Mouse (Mus musculus) ovary, postnatal 14 days (tissue): ENCODE results near the gene Myo5a.

ENCODE experiments used
- DNase-seq: peaks from one replicate; pipeline ENCODE4 v3.0.0; 2022; ENCODE audit warnings: low spot score

The Myo5a gene

DNA sequence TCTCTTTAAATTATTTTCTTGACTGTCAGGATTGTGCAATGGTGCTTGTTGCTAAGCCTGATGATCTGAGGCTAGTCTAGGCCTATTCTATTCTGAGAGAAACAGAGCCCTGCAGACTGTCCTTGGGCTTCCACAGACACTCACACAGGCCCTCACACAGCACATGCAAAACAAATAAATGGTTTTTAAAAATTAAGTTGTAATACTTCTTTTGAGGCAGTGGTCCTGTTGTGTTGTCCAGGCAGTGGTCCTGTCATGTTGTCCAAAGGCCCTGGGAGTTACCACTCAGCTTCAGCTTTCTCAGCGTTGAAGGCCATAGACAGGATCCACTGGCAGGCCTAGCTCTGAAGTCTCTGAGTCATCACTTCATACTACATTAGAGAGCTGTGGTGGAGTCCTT, 130.7 kb downstream of the Myo5a start:
- DNase-seq, result no peak

DNA sequence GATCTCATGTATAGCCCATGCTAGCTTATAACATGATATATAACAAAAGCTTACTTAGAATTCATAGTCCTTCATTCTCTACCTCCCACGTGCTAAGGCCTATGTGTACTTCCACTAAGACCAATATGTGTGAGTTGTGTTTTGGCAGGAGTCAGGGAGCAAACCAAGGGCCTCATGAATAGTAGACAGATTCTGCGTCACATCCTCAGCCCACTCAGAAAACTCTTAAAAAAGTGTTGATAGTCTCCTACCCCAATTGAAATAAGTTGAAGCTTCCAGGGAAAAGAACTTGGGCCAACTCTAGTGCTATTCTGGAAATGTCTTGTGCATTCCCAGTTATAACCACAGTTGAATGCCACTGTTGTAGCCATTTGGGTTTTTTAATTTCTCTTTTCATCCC, 131.2 kb downstream of the Myo5a start:
- DNase-seq, result no peak

DNA sequence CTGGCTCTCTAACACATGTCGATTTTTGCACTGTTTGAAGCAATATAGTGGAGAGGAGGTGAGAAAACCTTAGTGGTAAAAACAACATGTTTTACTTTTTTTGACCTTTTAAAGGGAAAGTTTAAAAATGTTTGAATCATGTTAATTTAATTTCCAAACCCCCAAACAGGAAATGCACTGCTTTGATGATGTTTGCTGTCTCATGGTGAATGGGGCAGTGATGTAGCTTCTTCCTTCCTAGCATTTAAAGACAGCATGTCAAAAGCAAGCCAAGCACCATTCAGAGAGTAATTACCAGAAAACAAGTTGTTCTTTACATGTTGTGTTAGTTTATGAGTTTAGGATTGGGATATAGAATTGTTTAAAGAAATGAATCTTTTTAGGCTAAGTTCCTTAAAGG, 138.4 kb downstream of the Myo5a start:
- DNase-seq, result no peak

DNA sequence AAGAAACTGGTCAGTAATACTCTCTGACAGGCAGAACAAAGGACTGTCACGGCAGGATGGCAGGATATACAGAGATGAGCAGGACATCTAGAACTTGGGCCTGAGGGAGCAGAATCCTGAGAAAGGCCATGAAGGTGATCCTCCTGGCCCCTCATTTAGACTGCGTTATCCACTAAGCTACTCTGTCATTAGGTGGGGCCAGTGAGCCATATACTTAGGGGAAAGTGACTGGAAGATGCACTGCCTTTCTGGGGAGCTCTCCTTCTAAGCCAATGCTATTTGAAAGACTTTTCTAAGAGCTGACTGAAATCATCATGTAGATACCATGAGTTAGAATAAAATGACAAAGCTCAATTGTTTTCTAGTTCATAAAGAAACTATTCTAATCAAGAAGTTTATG, 139.5 kb downstream of the Myo5a start:
- DNase-seq, result no peak

DNA sequence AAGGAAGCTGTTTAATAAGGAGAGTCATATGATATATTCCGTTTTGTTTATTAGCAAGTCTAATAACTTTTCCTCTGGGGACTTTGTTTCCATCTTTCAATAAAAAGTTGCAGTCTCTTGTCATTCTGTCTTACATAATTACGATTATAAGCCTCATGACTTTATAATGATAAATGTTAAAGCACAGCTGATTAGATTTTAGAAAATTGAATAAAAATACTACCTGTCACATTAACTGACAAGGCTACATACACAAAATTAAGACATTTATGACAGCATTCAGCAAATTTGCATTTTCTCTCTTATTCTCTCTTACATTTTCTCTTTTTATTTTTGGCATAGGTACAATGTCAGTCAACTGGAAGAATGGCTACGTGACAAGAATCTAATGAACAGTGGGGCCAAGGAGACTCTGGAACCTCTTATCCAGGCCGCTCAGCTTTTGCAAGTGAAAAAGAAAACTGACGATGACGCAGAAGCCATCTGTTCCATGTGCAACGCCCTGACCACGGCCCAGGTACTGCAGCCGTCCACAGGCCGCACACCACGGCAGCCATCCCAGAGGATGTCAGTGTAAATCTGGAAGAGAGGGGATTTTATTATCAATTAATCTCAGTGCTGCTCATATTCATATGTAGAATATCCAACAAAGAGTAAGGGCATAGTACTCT, 144.1 kb downstream of the Myo5a start:
- no peak for DNase-seq

DNA sequence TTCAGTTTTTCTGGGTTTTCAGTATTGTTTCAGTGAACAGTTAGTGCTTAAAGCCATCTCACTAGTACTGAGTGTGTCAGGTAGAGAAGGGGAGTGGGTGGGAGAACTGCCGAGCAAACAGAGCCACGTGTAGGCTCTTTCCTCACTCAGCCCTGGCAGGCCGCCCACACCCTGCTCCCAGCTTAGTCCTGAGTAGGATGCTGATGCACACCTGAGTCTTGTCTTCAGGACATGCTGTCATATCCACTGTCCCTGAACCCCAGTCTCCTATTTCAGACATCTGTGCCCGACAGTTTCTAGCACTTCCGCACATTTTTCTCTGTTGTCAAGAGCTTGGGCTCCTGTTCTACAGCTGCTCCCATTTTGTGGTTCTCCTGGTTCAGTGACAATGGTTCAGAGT, 149.1 kb downstream of the Myo5a start:
- no peak for DNase-seq

DNA sequence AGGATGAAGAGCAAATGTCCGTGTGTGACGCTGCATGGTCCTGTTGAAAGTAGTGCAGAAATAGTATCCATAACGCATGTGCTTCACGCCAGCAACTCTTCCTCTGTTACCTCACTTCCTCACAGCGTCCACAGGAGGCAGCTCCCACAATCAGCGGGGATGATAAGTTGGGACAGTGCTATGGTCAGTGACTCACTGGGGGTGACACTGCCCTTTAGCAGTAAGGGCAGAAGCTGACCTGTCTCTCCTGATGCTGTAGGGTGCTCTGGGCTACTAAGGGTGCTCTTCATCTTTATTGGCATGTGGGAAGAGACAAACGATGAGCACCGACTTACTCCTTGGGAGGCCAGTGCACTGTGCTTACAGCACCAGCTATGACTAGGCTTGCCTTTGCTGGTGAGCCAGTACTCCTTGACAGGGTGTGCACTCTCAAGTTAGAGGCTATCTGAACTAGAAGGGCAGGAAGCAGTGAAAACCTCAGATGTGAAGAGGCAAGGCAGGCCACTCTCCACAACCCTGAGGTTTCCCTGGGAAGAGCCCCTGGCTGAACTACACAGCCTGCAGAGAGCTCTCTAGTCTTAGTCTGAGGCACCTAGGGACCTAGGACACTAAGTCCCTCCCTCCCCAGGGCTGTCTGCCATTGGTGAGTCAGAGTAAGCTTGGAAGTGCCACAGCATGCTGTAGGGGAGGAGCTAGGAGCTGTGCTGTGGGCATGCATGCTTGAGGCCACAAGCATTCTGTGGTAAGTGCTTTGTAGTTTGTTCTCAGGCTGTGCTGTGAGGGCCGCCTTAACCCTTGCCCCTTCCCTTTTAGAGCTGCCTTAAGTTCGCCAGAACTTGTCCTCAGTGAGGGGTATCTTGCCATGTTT, 150.8 kb downstream of the Myo5a start:
- DNase-seq, result no peak

DNA sequence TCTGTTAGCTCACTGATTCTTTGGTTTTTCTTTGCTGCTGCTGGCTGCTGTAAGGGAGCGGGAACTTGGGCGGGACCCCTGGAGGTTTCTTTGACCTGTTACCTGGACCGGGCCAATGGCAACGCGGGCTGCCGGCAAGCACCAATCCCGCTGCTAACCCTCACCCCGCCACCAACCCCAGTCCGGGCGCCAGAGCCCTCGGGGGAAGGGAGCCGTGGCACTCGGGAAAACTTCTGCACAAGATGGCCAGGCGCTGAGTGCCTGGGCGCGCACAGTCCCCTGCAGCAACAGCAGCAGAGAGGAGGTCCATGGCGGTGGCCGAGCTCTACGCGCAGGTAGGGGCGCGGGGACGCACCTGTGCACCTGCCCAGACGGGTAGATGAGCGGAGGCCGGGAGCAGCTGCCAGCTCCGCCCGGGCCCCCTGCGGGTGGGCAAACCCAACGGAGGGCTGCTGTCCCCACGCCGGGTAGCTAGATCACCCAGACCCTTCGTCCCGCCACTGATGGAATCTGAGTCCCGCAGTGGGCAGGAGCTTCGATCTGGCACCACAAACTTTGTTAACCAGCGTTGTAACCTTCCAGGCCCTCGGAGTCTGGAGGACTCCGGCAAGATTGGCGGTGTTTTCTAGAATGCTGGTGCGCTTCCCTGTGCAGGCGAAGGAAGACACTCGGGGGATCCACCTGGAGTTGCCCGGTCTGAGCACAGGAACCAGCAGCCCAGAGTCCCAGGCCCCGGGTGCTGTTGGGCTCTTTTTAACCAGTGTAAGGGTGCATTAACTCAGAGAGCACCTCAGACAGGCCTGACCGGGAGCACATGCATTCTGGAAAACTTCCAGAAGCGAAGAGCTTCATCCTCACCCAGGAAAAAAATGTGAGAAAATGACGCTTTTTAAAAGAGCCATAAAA, 161.3 kb downstream of the Myo5a start, which contains the start of gene Myo5c:
Gene Myo5c, plus strand, starts transcription at position 180 of the 906 bp plus-strand sequence.
- no peak for DNase-seq

DNA sequence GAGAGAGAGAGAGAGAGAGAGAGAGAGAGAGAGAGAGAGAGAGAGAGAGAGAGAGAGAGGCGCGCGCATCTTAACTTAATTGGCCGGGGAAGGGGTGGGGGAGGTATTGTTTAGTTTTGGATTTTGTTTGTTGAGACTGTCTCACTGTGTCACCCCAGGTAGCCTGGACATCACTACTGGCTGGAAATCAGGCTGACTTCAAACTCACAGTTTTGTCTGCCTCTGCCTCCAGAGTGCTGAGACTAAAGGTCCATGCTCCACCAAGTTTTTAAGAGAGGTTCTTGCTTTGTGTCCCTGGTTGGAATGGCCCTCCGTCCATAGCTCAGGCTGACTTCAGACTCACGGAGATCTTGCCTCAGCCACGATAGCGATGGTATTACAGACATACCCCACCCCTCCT, 162.0 kb downstream of the Myo5a start:
- DNase-seq, result no peak

DNA sequence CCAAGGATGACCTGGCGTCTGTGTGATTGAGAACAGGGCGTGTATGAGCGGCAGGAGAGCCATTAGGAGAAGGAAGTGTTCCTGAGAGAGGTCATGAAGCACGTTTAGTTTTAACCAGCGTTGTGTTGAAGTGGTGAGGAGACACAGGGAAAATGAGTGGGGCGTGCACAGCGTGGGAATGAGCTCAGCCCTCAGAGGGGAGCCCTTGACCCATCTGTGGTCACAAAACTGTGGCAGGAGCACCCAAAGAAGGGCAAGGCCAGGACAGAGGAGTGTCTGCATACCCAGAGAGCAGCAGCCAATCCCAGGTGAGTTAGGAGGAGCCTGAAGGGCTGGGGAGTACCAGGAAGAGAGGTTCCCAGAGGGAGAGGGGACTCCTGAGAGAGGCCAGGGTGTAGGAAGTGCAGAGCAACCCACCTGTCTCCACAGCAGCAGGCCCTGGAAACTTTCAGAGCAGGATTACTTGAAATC, 163.5 kb downstream of the Myo5a start:
- no peak for DNase-seq

DNA sequence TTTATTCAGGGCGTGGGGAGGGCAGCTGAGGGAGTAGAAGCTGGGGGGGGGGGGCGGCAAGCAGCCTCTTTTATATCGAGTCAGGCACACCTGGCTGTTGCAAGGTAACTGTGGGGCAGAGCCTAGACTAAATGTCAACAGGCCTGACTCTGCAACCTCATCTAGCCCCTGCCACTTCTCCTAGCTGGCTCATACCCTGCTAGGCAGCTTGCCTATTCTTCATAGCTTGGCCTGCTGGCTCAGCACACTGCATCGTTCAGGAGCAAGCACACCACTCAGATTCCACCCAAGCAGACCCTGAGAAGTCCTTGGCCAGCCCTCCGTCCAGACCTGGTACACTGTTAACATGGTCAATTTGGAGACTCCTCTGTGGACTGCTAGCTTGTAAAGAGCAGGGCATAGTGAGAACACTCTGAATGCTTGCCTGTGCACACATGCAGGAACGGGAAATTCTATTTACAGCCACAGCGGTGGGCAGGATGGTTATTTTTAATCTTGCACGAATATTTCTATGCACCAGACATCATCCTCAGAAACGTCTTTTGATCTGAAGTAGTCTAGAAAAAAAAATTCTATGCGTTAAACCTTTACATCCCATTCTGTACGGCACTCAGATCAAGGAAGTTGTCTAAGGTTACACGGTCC, 164.3 kb downstream of the Myo5a start:
- no peak for DNase-seq

DNA sequence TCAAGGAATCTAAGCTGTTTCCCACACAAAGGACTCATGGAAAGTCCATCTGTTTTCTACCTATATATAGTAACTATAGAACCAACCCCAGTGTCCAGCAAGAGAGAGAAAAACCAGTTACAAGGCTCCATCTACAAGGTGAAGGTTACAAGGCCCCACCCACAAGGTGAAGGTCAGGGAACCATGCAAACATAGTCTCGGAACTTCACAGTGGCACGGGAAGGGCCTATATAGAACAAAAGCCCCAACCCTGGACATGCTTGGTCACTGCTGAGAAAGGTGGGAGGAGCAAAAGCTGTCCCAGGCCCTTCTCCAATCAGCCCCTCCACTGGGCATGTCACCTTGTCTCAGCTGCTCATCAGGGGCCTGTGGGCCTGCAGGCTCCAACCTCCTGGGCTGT, 164.9 kb downstream of the Myo5a start:
- DNase-seq, result no peak

DNA sequence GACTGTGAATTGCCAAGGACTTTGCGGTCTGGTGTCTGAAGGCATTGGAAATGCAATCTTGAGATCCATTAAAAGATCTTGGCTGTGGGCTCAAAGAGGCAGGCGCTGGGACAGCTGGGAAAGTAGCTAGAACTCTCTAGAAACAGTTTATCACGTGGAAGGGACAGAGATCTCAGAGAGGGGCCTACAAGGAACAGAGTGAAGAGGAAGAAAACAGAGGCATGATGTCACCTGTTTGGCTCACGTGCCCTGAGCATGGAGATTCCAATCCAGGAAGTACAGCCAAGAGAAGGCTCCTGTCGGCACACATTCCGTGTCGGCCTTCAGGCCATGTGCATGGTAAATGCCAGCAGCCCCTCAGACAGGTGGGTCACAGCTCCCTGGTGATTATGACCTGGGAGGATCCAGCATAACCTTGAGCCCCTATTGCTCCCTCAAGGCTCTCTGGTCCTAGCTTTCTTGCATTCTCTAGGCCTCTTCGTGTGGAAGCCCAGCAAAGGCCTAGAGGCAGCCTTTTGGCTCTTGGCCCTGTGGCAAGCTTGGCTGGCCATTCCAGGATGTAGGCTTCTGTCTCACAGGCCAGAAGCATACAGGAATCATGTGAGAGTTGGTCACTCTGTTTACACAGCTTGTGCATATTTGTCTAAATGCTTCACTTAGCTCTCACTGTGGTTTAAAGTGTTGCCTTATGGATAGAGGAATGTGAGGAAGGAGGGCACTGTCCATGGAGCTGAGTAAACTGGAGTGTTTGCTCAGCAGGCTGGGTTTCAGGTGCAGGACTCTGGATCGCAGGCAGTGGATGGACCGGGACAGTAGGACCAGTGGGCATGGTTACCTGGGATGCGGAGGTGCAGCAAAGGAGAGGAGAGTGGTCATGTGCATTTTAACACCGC, 165.8 kb downstream of the Myo5a start:
- no peak for DNase-seq

DNA sequence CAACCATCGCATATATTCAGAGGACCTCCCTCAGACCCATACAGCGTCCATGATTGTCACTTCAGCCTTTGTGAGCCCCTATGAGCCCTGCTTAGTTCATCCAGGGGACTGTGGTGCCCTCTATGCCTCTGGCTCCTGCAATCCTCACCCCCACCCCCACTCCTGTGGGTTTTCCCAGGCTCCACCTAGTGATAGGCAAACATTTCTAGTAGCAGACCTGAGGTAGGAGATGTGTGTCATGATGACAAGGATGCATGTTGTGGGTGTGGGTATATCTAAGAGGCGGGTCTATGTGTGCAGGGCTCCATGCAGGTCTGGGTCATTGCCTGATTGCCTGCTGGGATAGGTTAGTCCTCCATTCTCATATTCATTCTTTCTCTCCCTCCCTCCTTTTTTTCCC, 167.4 kb downstream of the Myo5a start:
- no peak for DNase-seq

DNA sequence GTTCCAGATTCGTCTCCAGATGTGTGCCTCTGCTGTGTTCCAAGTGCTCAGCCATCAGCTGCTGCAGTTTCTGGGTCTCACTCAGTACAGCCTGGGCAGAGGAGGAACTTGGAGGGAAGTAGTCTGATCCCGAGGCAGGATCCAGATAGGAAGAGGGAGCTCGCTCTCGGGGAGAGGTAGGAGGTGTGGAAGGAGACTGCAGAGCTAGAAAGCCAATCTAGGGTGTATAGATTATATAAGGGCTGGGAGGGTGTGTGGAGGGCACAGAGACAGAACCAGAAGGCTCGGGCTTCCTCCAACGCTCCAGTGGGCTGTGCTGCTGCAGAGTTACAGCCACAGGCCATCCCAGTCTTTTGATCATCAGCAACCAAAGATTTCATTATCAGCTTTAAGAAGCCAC, 172.2 kb downstream of the Myo5a start:
- DNase-seq, result no peak

DNA sequence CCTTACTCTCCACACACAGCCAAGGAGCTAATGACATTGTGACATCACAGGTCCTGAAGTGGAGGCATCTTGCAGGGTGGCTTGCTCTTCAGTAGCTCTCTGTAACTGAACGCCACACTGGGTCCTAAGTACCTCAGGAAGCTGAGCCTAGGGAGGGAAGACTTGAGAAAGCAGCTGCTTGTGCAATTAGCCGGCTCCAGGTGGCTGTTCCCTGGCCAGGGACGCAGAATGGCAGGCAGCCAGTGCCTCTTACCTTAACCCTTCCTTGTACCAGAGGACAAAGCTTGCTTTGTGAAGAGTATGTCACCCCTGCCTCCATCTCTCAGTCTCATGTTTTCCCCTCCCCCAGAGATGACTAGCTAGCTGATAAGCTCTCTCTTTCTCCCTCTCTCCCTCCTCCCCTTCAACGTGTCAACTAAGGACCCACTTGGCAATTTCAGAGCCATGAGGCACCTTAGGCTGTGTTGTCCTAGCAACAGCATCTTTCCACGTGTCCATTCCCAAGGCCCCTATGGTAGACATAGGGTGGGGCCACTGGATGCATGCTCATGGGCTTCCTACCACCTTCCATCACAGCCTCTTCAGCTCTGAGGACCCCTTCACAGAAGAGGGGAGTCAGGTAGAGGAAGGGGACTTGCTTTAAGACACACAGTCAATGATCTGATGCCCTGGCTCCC, 173.1 kb downstream of the Myo5a start:
- no peak for DNase-seq

DNA sequence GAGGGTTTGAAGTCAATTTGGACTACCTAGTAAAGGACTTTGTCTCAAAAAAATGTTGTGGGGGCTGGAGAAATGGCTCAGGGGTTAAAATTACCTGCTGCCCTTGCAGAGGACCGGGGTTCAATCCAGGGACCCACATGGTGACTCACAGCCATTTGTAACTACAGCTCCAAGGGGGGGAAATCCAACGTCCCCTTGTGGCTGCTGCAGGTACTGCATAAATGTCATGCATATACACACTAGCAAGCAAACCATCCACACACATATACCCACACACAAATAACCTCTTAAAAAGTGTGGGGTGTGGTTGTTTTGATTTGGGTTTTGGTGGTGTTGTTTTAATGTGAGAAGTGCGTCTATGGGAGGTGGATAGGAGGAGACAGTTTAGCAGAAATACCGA, 173.7 kb downstream of the Myo5a start:
- no peak for DNase-seq

DNA sequence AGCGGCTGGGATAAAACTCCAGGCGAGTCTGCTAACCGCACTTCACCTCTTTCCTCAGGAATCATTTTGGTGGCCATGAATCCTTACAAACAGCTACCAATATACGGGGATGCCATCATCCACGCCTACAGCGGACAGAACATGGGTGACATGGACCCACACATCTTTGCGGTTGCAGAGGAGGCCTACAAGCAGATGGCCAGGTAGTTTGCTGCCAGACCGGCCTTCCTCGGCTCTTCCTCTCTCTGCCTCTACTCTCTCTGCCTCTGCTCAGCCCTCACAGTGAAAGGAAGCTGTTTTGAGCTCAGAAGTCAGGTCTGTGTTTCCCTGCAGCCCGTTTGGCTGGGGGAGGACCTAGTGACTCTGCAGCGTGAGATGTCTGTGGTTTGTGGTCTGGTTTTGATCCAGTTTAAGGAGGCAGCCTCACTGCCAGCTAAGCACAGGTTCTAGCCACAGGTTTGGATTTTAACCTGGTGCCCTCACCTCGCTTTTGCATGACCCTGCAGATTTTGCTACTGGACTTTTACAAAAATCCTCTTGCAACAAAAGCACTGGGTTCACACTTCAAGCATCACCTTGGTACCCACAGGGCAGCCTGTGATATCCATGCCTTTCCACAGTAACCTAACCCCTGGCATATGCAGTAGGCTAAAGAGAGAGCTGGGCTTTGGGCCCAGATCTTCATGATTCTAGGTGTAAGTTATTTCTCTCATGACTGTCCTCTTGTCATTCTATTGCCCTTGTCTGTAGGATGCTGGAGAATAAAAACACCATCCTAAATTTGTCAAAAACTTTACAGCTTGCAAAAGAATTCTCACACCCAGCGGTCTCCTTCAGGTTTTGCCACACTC, 175.5 kb downstream of the Myo5a start:
- DNase-seq, result no peak

DNA sequence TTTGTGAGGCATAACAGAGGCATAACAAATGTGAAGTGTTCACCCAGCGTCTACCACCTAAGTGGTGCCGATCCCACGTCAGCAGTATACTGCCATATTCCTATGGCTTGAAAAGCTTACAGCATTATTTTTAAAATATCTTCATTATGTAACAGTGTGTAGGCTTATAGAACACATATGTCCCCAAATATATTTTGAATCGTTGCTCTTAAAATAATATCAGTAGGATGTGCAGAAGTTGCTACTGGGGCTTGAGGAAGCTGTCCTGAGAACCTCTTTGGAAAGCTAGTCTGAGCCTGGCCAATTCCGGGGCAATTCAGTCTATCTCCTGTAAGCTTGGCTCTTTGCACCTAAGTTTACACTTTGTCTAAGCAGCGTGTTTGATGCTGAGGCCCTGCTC, 177.1 kb downstream of the Myo5a start:
- no peak for DNase-seq
